In the genomic region with DNA sequence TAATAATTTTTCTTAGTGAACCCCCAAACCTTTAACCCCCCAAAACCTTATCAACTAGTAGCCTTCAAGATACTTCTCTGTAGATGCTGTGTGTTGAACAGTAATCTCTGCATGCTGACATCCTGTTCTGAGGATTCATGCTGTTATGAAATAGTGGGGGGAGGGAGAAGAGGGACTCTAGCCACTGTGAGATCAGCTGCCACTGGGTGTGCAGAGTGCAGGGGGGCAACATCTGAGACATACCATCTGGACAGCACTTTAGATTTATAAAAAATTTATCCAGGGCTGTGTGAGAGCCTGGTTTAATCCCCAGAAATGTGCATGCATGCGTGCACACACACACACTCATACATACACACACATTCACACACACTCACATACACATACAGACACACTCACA, we compare ENCODE assay signal across 21 mouse cellular contexts. TPM values are rescaled to one million over a fixed set of nuclear protein-coding genes. Genes with fewer than 3 reads are reported as not detected.
"Had no signal": no experiment of that assay in that cellular context is flagged by ENCODE, and none has a peak within 500 bp of the region (broad histone marks: within the 10 kb centered on the region; RNA-seq: fewer than 3 reads in every experiment).

No protein-coding gene starts in this region.

- H3K4me2 ChIP-seq: intestine, embryonic 15.5 days; liver, embryonic 13.5 days; midbrain, embryonic 13.5 days; stomach, embryonic 15.5 days had no signal

- ATAC-seq: hindbrain, embryonic 16.5 days; intestine, embryonic 15.5 days; midbrain, embryonic 13.5 days had no signal

- DNase-seq: kidney, adult 11 months; kidney, adult 8-10 months; kidney, postnatal 36 days; layer of hippocampus, adult 9-11 months; layer of hippocampus, postnatal 36 days; liver, embryonic 13.5 days; right cerebral cortex, postnatal 25 days; spleen, adult 18-20 months; thymus, postnatal 25 days had no signal

- H3K36me3 ChIP-seq: intestine, embryonic 15.5 days; liver, embryonic 13.5 days; midbrain, embryonic 10.5 days; midbrain, embryonic 13.5 days; stomach, embryonic 15.5 days had no signal

- H3K27me3 ChIP-seq: intestine, embryonic 15.5 days; midbrain, embryonic 13.5 days; stomach, embryonic 15.5 days had no signal

- H3K4me1 ChIP-seq: intestine, embryonic 15.5 days; liver, embryonic 13.5 days; stomach, embryonic 15.5 days had no signal

- H3K9ac ChIP-seq: intestine, embryonic 15.5 days; liver, embryonic 13.5 days; midbrain, embryonic 13.5 days; stomach, embryonic 15.5 days had no signal

- H3K4me3 ChIP-seq: intestine, embryonic 15.5 days; left cerebral cortex, adult 2 months; liver, embryonic 13.5 days; megakaryocyte, embryonic 14.5 days; midbrain, embryonic 10.5 days; midbrain, embryonic 13.5 days; stomach, embryonic 15.5 days had no signal

- H3K9me3 ChIP-seq: intestine, embryonic 15.5 days; liver, embryonic 13.5 days; midbrain, embryonic 10.5 days; midbrain, embryonic 13.5 days; stomach, embryonic 15.5 days had no signal

- H3K27ac ChIP-seq: intestine, embryonic 15.5 days; left cerebral cortex, adult 2 months; liver, embryonic 13.5 days; macrophage; midbrain, embryonic 10.5 days; midbrain, embryonic 13.5 days; stomach, embryonic 15.5 days had no signal

RNA-seq across cellular contexts. Expression of a gene that starts 15.9 kb away (rescaled TPM):
- total RNA-seq: liver, adult 2 months had no signal
- polyA plus RNA-seq: liver, adult 2 months; liver, embryonic 13.5 days; liver, embryonic 16.5 days; macrophage; thymus, postnatal 0 days had no signal

RNA-seq across cellular contexts. Expression of a gene that starts 52.2 kb away (rescaled TPM):
- total RNA-seq: liver, adult 2 months had no signal
- polyA plus RNA-seq: limb, embryonic 11.5 days; liver, adult 2 months; macrophage had no signal
